Mouse (Mus musculus) E14TG2a.4 (cell line): ENCODE results near the gene Thsd4.

Source experiments
- CTCF ChIP-seq: conservative IDR thresholded peaks from 2 replicates; pipeline ENCODE4 v1.5.1; 2014; ENCODE audit warnings: low read length
- NANOG ChIP-seq: IDR thresholded peaks from 2 replicates; pipeline ENCODE4 v1.6.1; 2014; ENCODE audit warnings: borderline replicate concordance, low read length, mixed read lengths
- POU5F1 ChIP-seq: IDR thresholded peaks from 2 replicates; pipeline ENCODE4 v1.6.1; 2014; ENCODE audit warnings: low read length, borderline replicate concordance

DNA sequence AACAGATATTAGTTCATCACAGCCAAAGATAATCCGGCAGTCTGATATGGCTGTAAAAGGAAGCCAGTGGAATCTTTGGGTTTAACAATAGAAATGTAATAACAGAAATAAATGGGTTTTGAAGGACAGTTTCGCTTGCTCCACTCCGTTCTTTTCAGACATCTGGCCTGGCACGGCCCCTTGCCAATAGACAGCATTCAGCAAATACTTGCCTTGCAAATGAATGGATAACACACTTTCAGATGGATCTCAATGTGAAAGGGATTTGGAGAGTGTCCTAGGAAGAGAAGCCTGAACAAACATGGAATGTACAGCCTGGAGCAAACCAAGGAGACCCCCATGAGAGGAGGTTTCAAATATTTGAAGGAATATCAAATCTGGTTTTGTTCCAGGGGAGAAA, 295.2 kb downstream of the Thsd4 start:
- no peak for TF ChIP-seq CTCF
- no peak for TF ChIP-seq NANOG
- TF ChIP-seq POU5F1 = no peak
